Mouse (Mus musculus) heart, postnatal 0 days (tissue): ENCODE data around the gene Csf3. TPM values are rescaled to one million over a fixed set of nuclear protein-coding genes. Genes with fewer than 3 reads are reported as not detected.
A peak's percentile ranks its signal among the peaks of the same experiment; 100 is the strongest.

ENCODE experiments used
- ATAC-seq: fragments of 200-750 bp; cut with Nextera tagmentation; 2 replicates; pipeline ENCODE4 v1.8.0; 2017; ENCODE audit warnings: low read depth, moderate number of reproducible peaks, moderate library complexity; ENCODE audit not compliant: insufficient read depth
- DNase-seq: peaks from one replicate; pipeline ENCODE4 v3.0.0-alpha.2; 2016; ENCODE audit warnings: low spot score
- H3K27ac ChIP-seq: fragments of 300-500 bp; sonication (generic); 2 replicates; pipeline ENCODE4 v1.5.1; 2014; ENCODE audit warnings: low read depth, mild to moderate bottlenecking
- H3K27me3 ChIP-seq: fragments of 300-500 bp; sonication (generic); 2 replicates; pipeline ENCODE4 v1.6.1; 2014; ENCODE audit warnings: low read length, mixed read lengths; ENCODE audit not compliant: control insufficient read depth, insufficient read depth
- H3K36me3 ChIP-seq: fragments of 300-500 bp; sonication (generic); replicated peaks from 2 replicates; pipeline ENCODE4 v1.6.1; 2014; ENCODE audit warnings: low read length, mixed read lengths; ENCODE audit not compliant: control insufficient read depth, insufficient read depth
- H3K4me1 ChIP-seq: fragments of 300-500 bp; sonication (generic); 2 replicates; pipeline ENCODE4 v1.6.1; 2014; ENCODE audit warnings: antibody characterized with exemption; ENCODE audit not compliant: control insufficient read depth, insufficient read depth
- H3K4me2 ChIP-seq: fragments of 300-500 bp; sonication (generic); 2 replicates; pipeline ENCODE4 v1.6.1; 2014; ENCODE audit warnings: low read depth, mild to moderate bottlenecking, low read length, moderate library complexity
- H3K4me3 ChIP-seq: fragments of 300-500 bp; sonication (generic); 2 replicates; pipeline ENCODE4 v1.5.1; 2014; ENCODE audit warnings: low read depth, low read length
- H3K9ac ChIP-seq: fragments of 300-500 bp; sonication (generic); replicated peaks from 2 replicates; pipeline ENCODE4 v1.6.1; 2014; ENCODE audit warnings: low read depth, low read length, mixed read lengths
- H3K9me3 ChIP-seq: fragments of 300-500 bp; sonication (generic); replicated peaks from 2 replicates; pipeline ENCODE4 v1.6.1; 2016; ENCODE audit warnings: low read length; ENCODE audit not compliant: control insufficient read depth
- CTCF ChIP-seq: IDR thresholded peaks from 2 replicates; pipeline ENCODE4 v1.5.1; 2016; ENCODE audit warnings: antibody characterized with exemption, control low read depth, low read depth
- EP300 ChIP-seq: IDR thresholded peaks from 2 replicates; pipeline ENCODE4 v1.6.1; 2016; ENCODE audit warnings: antibody characterized with exemption, low read depth
- WGBS: fragments of 180-500 bp; shearing (Covaris S2); extraction: QIAGEN DNeasy Blood & Tissue Kit; methylation state at CpG from one replicate; pipeline ENCODE4 v1.1.7; 2014; 5-methylcytosine and 5-hydroxymethylcytosine counted together
- polyA plus RNA-seq: library from polyadenylated mRNA; unstranded; fragments of >200 nt; fragmentation: Nextera tagmentation; extraction: Ambion mirVana; gene quantifications from 2 replicates; pipeline ENCODE4 v1.2.1, GENCODE M21; 2015
- total RNA-seq: library from RNA; depleted of rRNA; stranded (reverse); fragments of >200 nt; gene quantifications from 2 replicates; pipeline ENCODE4 v1.2.3, GENCODE M21; 2014; ENCODE audit warnings: low replicate concordance

The Csf3 gene
- total and polyA plus RNA-seq, 2 experiments from 2014 or later, result 0.23 TPM; not detected in 1

DNA sequence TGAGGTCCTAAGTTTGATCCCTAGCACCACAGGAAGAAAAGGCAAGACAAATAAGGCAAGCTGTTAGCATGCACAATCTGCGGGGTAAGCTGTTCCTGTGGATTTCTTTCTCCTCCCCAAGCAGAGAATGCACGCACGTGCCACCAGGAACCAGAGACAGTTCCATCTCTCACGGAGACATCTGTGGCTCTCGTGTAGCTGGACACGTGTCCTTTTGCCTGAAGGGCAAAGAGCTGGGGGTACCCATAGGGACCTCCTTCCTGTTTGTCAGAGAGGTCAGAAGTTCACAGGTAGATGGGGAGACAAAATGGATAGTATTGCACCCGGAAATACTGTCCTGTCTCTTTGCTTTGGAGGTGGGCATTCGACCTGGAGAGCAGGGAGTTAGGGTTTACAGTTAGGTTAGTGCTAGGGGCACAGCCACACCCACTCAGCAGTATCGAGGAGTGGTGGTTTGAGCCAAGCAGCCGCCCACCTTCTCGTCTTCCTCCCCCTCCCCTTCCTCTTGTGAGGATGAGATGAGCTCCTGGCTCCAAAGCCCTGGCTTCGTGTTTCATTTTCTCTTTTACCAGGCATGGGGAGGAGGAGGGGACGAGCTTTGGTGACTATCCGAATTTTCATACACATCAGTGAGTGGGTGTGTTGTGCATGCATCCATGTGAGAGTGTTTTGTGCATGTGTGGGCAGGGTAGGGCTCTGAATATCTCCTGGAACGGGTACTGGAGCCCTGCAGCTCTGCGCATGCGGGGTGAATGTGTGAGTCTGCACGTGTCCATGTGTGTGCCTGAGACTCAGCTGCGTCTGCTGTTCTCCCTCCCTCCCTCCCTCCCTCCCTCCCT is 46.0 kb downstream of the Csf3 start:
- Histone ChIP-seq H3K9ac (no peak overlapping the region; the same call in 1 of the 2 replicates), H3K36me3 (no peaks in the 10 kb centered on the region), H3K4me2 (peak overlapping the region; percentile 59), H3K4me1 (peaks cover 91% of the 10 kb centered on the region), H3K27ac (peak overlapping the region; percentile 96), H3K9me3 (no peaks in the 10 kb centered on the region), H3K4me3 (peak overlapping the region; percentile 30), H3K27me3 (no peaks in the 10 kb centered on the region)
- ATAC-seq (peak; percentile 51), DNase-seq (peak; percentile 85)
- TF ChIP-seq CTCF (no peak), EP300 (no peak)
- 4% methylated on average over 19 of the region's 19 CpGs for WGBS

DNA sequence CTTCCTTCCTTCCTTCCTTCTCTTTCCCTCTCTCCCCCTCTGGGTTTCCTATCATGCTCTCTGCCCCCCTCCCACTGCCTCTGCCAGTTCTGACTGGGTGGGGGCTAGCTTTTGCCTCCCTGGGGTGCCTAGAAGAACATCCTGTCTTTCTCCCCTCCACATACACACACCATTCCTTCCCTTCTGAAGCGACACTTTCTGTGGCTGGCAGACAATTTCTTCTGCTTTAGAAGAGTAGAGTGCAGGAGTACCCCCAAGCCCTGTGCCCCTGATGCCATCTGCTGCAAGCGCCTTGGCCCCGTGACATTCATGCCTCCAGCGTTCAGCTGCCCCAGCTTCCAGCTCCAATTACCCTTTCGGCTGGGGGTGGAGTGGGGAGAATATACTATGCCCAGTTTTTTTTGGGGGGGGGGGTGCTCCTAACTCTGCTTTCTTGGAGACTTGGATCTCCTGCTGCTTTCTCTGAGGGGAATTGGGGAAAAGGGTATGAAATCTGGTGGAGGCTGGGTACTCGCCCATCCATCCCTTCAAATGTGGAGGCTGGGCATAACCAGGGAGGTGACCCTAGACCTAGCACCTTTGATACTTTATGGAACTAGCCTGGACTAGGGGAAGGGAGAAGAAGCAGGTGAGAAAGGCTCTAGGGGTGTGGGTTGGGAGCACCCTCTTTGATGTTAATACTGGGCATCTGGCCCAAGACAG is 46.9 kb downstream of the Csf3 start:
- 29% methylated on average over 6 of the region's 6 CpGs for WGBS
- peak overlapping the region; percentile 59 for H3K4me2 ChIP-seq
- no peaks in the 10 kb centered on the region for H3K9me3 ChIP-seq
- peaks cover 96% of the 10 kb centered on the region for H3K4me1 ChIP-seq
- DNase-seq, result no peak
- no peaks in the 10 kb centered on the region; the same call in 1 of the 2 replicates for H3K36me3 ChIP-seq
- 0 out of 2 replicates have a peak overlapping the region, but pooled peaks have one; percentile 15 for H3K4me3 ChIP-seq
- peak overlapping the region; percentile 96 for H3K27ac ChIP-seq
- TF ChIP-seq EP300 (no peak), CTCF (no peak)
- peak overlapping the region; percentile 35 for H3K9ac ChIP-seq
- no peak for ATAC-seq
- H3K27me3 ChIP-seq, result no peaks in the 10 kb centered on the region

DNA sequence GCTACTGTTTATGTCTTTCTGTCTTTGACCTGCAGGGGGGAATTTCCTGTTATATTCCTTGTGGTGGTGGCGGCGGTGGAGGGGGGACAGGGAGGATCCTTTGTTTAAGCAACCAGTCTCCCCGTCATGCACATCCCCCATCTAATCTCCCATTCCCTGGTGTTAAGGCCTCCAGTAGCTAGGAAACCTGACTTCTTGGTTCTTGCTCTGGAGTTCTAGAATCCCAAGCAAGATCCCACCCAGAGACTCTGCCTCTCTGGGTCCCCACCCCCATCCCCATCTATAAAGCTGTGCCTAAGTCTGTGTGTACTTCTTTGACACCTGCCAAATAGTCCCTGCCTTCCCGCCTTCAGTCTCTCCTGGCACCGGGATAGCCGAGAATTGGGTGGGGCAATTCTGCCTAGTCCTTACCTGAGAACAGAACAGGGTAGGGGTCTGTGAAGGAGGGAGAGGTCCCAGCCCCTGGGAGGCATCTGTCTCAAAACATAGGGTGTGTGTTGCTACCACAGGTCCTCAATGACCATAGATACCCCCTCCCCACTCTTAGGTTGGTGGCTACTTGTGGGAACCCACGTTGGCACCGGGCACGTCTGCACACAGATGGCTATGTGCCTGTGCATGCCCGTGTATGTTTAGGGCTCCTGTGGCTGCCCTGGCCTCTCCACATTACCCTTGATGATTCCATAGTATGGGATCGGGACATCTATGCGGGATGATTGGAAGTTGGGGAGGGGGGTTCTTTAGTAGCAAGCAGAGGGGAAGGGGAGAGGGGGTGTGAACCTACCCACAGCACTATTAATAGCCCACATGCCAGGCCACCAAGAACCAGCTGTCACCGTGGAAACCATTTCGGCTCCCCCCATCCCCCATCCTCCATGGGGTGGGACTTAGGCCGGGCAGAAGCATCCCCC is 47.7 kb downstream of the Csf3 start:
- 26% methylated on average over 15 of the region's 15 CpGs for WGBS
- Histone ChIP-seq H3K4me1 (peaks cover 98% of the 10 kb centered on the region), H3K27me3 (no peaks in the 10 kb centered on the region), H3K9me3 (no peaks in the 10 kb centered on the region), H3K4me3 (no peak overlapping the region), H3K36me3 (peaks cover 6% of the 10 kb centered on the region; the same call in 1 of the 2 replicates), H3K9ac (0 out of 2 replicates have a peak overlapping the region, but pooled peaks have one; percentile 35), H3K4me2 (peak overlapping the region; percentile 59), H3K27ac (peak overlapping the region; percentile 96)
- no peak for ATAC-seq
- TF ChIP-seq CTCF (no peak; the same call in 1 of the 2 replicates), EP300 (no peak)
- peak; percentile 55 for DNase-seq

DNA sequence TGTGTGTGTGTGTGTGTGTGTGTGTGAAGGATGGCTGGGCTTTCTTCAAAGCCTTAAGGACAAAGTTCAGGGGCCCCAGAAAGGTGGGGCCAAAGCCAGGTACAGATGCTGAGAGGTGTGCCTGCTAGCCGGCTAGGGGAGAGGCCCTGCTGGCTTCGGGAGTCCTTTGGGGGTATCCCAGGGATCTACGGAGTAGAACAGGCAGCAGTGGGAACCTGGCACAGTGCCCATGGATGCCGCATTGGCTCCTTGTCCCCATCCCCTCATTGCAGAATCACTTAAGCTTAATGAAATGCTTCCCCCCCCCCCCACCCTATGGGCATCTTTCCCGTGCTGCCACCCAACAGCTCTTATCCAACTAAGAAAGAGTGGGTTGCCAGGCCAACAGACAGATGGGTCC is 48.7 kb downstream of the Csf3 start:
- 19% methylated on average over 5 of the region's 5 CpGs for WGBS
- Histone ChIP-seq H3K4me3 (no peak overlapping the region), H3K36me3 (peaks cover 12% of the 10 kb centered on the region; the same call in 1 of the 2 replicates), H3K27me3 (no peaks in the 10 kb centered on the region), H3K27ac (peak overlapping the region; percentile 96), H3K4me1 (peaks cover 97% of the 10 kb centered on the region), H3K4me2 (peak overlapping the region; percentile 59), H3K9ac (no peak overlapping the region), H3K9me3 (no peaks in the 10 kb centered on the region)
- TF ChIP-seq CTCF (no peak), EP300 (no peak)
- DNase-seq (no peak), ATAC-seq (no peak)
